Mouse (Mus musculus): ENCODE measurements at regions not wholly inside any gene's neighbourhood (a gene's known extent, or its start where the extent isn't known, plus 50 kb on each side); places are given as distances from the start of the nearest gene placed in this dataset.

- WGBS: 97% methylated on average over 3 of the region's 3 CpGs
- peaks cover 2% of the 10 kb centered on the region; the same call in 1 of the 2 replicates for H3K4me1 ChIP-seq (replicated peaks; ENCODE audit: control insufficient read depth, insufficient read depth, low read length)
Measured at GRCm38 (mm10) chr7:115335051-115335450, 591.6 kb downstream of the Insc start.

GRCm38 (mm10) chr7:115340155-115340554, 596.7 kb downstream of the Insc start:
- 95% methylated on average over 7 of the region's 7 CpGs for WGBS

More at GRCm38 (mm10) chr7:115335051-115335450, 591.6 kb downstream of the Insc start:
- Histone ChIP-seq H3K4me3 (ENCODE audit: control insufficient read depth, insufficient read depth, low read length) (no peak overlapping the region), H3K27me3 (ENCODE audit: control insufficient read depth, insufficient read depth, low read length) (no peaks in the 10 kb centered on the region), H3K27ac (ENCODE audit: control insufficient read depth, insufficient read depth, low read length) (no peak overlapping the region), H3K36me3 (ENCODE audit: control insufficient read depth, insufficient read depth, low read length) (no peaks in the 10 kb centered on the region)
- no peak for DNase-seq
- TF ChIP-seq POLR2A (IDR thresholded peaks at IDR 0.05; ENCODE audit: control insufficient read depth, extremely low read depth, insufficient read depth, low read length, poor library complexity) (no peak), CTCF (IDR thresholded peaks at IDR 0.05; ENCODE audit: borderline replicate concordance, control insufficient read depth, extremely low read depth, insufficient read depth, low read length, poor library complexity) (no peak)

GRCm38 (mm10) chr7:115341007-115341406, 597.5 kb downstream of the Insc start:
- H3K27ac ChIP-seq (ENCODE audit: control insufficient read depth, insufficient read depth, low read length): no peak overlapping the region
- no peaks in the 10 kb centered on the region for H3K4me1 ChIP-seq (replicated peaks; ENCODE audit: control insufficient read depth, insufficient read depth, low read length)
- no peaks in the 10 kb centered on the region for H3K27me3 ChIP-seq (ENCODE audit: control insufficient read depth, insufficient read depth, low read length)
- H3K36me3 ChIP-seq (ENCODE audit: control insufficient read depth, insufficient read depth, low read length): no peaks in the 10 kb centered on the region
- no peak for TF ChIP-seq CTCF (IDR thresholded peaks at IDR 0.05; ENCODE audit: borderline replicate concordance, control insufficient read depth, extremely low read depth, insufficient read depth, low read length, poor library complexity)
- TF ChIP-seq POLR2A (IDR thresholded peaks at IDR 0.05; ENCODE audit: control insufficient read depth, extremely low read depth, insufficient read depth, low read length, poor library complexity): no peak
- no peak overlapping the region for H3K4me3 ChIP-seq (ENCODE audit: control insufficient read depth, insufficient read depth, low read length)
- DNase-seq: no peak
- WGBS: 77% methylated on average over 4 of the region's 4 CpGs

More at GRCm38 (mm10) chr7:115340155-115340554, 596.7 kb downstream of the Insc start:
- no peaks in the 10 kb centered on the region for H3K36me3 ChIP-seq (ENCODE audit: control insufficient read depth, insufficient read depth, low read length)
- TF ChIP-seq POLR2A (IDR thresholded peaks at IDR 0.05; ENCODE audit: control insufficient read depth, extremely low read depth, insufficient read depth, low read length, poor library complexity) (no peak), CTCF (IDR thresholded peaks at IDR 0.05; ENCODE audit: borderline replicate concordance, control insufficient read depth, extremely low read depth, insufficient read depth, low read length, poor library complexity) (no peak)
- H3K4me3 ChIP-seq (ENCODE audit: control insufficient read depth, insufficient read depth, low read length): no peak overlapping the region
- H3K27ac ChIP-seq (ENCODE audit: control insufficient read depth, insufficient read depth, low read length): no peak overlapping the region
- H3K4me1 ChIP-seq (replicated peaks; ENCODE audit: control insufficient read depth, insufficient read depth, low read length): no peaks in the 10 kb centered on the region
- H3K27me3 ChIP-seq (ENCODE audit: control insufficient read depth, insufficient read depth, low read length): no peaks in the 10 kb centered on the region
- no peak for DNase-seq

- 93% methylated on average over 3 of the region's 3 CpGs for WGBS
Measured at GRCm38 (mm10) chr7:115345749-115346148, 602.3 kb downstream of the Insc start.

GRCm38 (mm10) chr7:115358711-115359110, 615.2 kb downstream of the Insc start:
- TF ChIP-seq POLR2A (IDR thresholded peaks at IDR 0.05; ENCODE audit: control insufficient read depth, extremely low read depth, insufficient read depth, low read length, poor library complexity) (no peak), CTCF (IDR thresholded peaks at IDR 0.05; ENCODE audit: borderline replicate concordance, control insufficient read depth, extremely low read depth, insufficient read depth, low read length, poor library complexity) (no peak)
- Histone ChIP-seq H3K4me3 (ENCODE audit: control insufficient read depth, insufficient read depth, low read length) (no peak overlapping the region), H3K27me3 (ENCODE audit: control insufficient read depth, insufficient read depth, low read length) (no peaks in the 10 kb centered on the region), H3K27ac (ENCODE audit: control insufficient read depth, insufficient read depth, low read length) (no peak overlapping the region), H3K4me1 (replicated peaks; ENCODE audit: control insufficient read depth, insufficient read depth, low read length) (peaks cover 2% of the 10 kb centered on the region; the same call in 1 of the 2 replicates), H3K36me3 (ENCODE audit: control insufficient read depth, insufficient read depth, low read length) (no peaks in the 10 kb centered on the region)
- 87% methylated on average over 6 of the region's 6 CpGs for WGBS
- DNase-seq: no peak

More at GRCm38 (mm10) chr7:115345749-115346148, 602.3 kb downstream of the Insc start:
- H3K36me3 ChIP-seq (ENCODE audit: control insufficient read depth, insufficient read depth, low read length): no peaks in the 10 kb centered on the region
- no peak for DNase-seq
- no peaks in the 10 kb centered on the region for H3K4me1 ChIP-seq (replicated peaks; ENCODE audit: control insufficient read depth, insufficient read depth, low read length)
- H3K27ac ChIP-seq (ENCODE audit: control insufficient read depth, insufficient read depth, low read length): no peak overlapping the region
- no peaks in the 10 kb centered on the region for H3K27me3 ChIP-seq (ENCODE audit: control insufficient read depth, insufficient read depth, low read length)
- no peak for TF ChIP-seq POLR2A (IDR thresholded peaks at IDR 0.05; ENCODE audit: control insufficient read depth, extremely low read depth, insufficient read depth, low read length, poor library complexity)
- TF ChIP-seq CTCF (IDR thresholded peaks at IDR 0.05; ENCODE audit: borderline replicate concordance, control insufficient read depth, extremely low read depth, insufficient read depth, low read length, poor library complexity): no peak
- no peak overlapping the region for H3K4me3 ChIP-seq (ENCODE audit: control insufficient read depth, insufficient read depth, low read length)

GRCm38 (mm10) chr7:115360142-115360541, 616.6 kb downstream of the Insc start:
- DNase-seq: peak; percentile 37
- Histone ChIP-seq H3K27me3 (ENCODE audit: control insufficient read depth, insufficient read depth, low read length) (no peaks in the 10 kb centered on the region), H3K4me1 (replicated peaks; ENCODE audit: control insufficient read depth, insufficient read depth, low read length) (peaks cover 2% of the 10 kb centered on the region; the same call in 1 of the 2 replicates), H3K36me3 (ENCODE audit: control insufficient read depth, insufficient read depth, low read length) (no peaks in the 10 kb centered on the region), H3K27ac (ENCODE audit: control insufficient read depth, insufficient read depth, low read length) (no peak overlapping the region), H3K4me3 (ENCODE audit: control insufficient read depth, insufficient read depth, low read length) (no peak overlapping the region)
- WGBS: 26% methylated on average over 3 of the region's 3 CpGs
- TF ChIP-seq CTCF (IDR thresholded peaks at IDR 0.05; ENCODE audit: borderline replicate concordance, control insufficient read depth, extremely low read depth, insufficient read depth, low read length, poor library complexity) (no peak), POLR2A (IDR thresholded peaks at IDR 0.05; ENCODE audit: control insufficient read depth, extremely low read depth, insufficient read depth, low read length, poor library complexity) (no peak)

- no peak for DNase-seq
- no peak overlapping the region for H3K4me3 ChIP-seq (ENCODE audit: control insufficient read depth, insufficient read depth, low read length)
- no peaks in the 10 kb centered on the region for H3K36me3 ChIP-seq (ENCODE audit: control insufficient read depth, insufficient read depth, low read length)
- 93% methylated on average over 2 of the region's 2 CpGs for WGBS
- no peaks in the 10 kb centered on the region for H3K27me3 ChIP-seq (ENCODE audit: control insufficient read depth, insufficient read depth, low read length)
- H3K27ac ChIP-seq (ENCODE audit: control insufficient read depth, insufficient read depth, low read length): no peak overlapping the region
- no peak for TF ChIP-seq CTCF (IDR thresholded peaks at IDR 0.05; ENCODE audit: borderline replicate concordance, control insufficient read depth, extremely low read depth, insufficient read depth, low read length, poor library complexity)
- no peak for TF ChIP-seq POLR2A (IDR thresholded peaks at IDR 0.05; ENCODE audit: control insufficient read depth, extremely low read depth, insufficient read depth, low read length, poor library complexity)
- H3K4me1 ChIP-seq (replicated peaks; ENCODE audit: control insufficient read depth, insufficient read depth, low read length): peaks cover 2% of the 10 kb centered on the region; the same call in 1 of the 2 replicates
Measured at GRCm38 (mm10) chr7:115362117-115362516, 618.6 kb downstream of the Insc start.
